Mouse (Mus musculus) embryonic fibroblast, embryonic 13.5 days (primary cell): ENCODE results near the gene Ociad1.

Experiments used
- CTCF ChIP-seq: IDR thresholded peaks from 2 replicates; pipeline ENCODE4 v1.5.1; 2011; ENCODE audit warnings: mild to moderate bottlenecking, control low read depth, low read length, moderate library complexity, borderline replicate concordance; ENCODE audit not compliant: insufficient read depth
- POLR2A ChIP-seq: IDR thresholded peaks from 2 replicates; pipeline ENCODE4 v1.6.1; 2011; ENCODE audit warnings: low read depth, mild to moderate bottlenecking, control low read depth, low read length, moderate library complexity

DNA sequence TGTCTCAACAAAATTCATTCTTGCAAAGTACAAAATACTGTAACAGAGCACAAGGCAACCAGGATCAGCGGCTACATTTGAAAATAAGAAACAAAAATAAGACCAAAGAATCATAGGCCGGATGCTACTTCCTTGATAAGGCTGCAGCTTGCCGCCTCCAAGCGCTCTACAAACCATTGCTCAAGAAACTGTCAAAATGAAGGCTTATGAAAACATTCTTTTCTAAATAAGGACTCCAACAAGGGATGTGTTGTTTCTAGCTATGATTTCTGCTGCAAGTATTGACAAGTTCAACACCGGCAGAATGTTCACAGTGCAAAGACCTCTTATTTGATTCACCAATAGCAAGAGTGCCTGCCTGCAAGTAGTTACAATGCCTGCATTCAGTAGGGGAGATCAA, 37.9 kb upstream of the Ociad1 start:
- TF ChIP-seq CTCF: no peak
- TF ChIP-seq POLR2A: no peak
